Comparison of ENCODE assay signal across 23 mouse cellular contexts in genomic region chr8:8186046-8186445, GRCm38 (mm10).
"Had no signal": no experiment of that assay in that cellular context is flagged by ENCODE, and none has a peak within 500 bp of the region (broad histone marks: within the 10 kb centered on the region; RNA-seq: fewer than 3 reads in every experiment).

No protein-coding gene starts in this region.

- H3K27me3 ChIP-seq: limb, embryonic 12.5 days; limb, embryonic 15.5 days; liver, embryonic 12.5 days; liver, embryonic 15.5 days; lung, embryonic 15.5 days; megakaryocyte, embryonic 14.5 days; midbrain, embryonic 13.5 days; neural tube, embryonic 13.5 days; stomach, embryonic 15.5 days had no signal

- H3K4me2 ChIP-seq: limb, embryonic 12.5 days; limb, embryonic 15.5 days; liver, embryonic 12.5 days; liver, embryonic 15.5 days; lung, embryonic 15.5 days; midbrain, embryonic 13.5 days; neural tube, embryonic 13.5 days; stomach, embryonic 15.5 days had no signal

- ATAC-seq: liver, embryonic 12.5 days; midbrain, embryonic 13.5 days; midbrain, embryonic 16.5 days had no signal

- DNase-seq: kidney, adult 9 months; kidney, postnatal 14 days; layer of hippocampus, adult 9-11 months; lung, adult 18-20 months; lung, postnatal 10 days; lung, postnatal 36 days; retina, postnatal 1 day; right cerebral cortex, postnatal 25 days; spleen, adult 18-20 months; thymus, postnatal 25 days had no signal

- H3K9me3 ChIP-seq: limb, embryonic 12.5 days; limb, embryonic 15.5 days; liver, embryonic 12.5 days; liver, embryonic 15.5 days; lung, embryonic 15.5 days; megakaryocyte, embryonic 14.5 days; midbrain, embryonic 10.5 days; midbrain, embryonic 13.5 days; neural tube, embryonic 13.5 days; stomach, embryonic 15.5 days had no signal

- H3K9ac ChIP-seq: limb, embryonic 12.5 days; limb, embryonic 15.5 days; liver, embryonic 12.5 days; liver, embryonic 15.5 days; lung, embryonic 15.5 days; midbrain, embryonic 13.5 days; neural tube, embryonic 13.5 days; stomach, embryonic 15.5 days had no signal

- H3K36me3 ChIP-seq: limb, embryonic 12.5 days; limb, embryonic 15.5 days; liver, embryonic 12.5 days; liver, embryonic 15.5 days; lung, embryonic 15.5 days; midbrain, embryonic 10.5 days; midbrain, embryonic 13.5 days; neural tube, embryonic 13.5 days; stomach, embryonic 15.5 days had no signal

- H3K27ac ChIP-seq: layer of hippocampus, adult 2 months; limb, embryonic 12.5 days; limb, embryonic 15.5 days; liver, embryonic 12.5 days; liver, embryonic 15.5 days; lung, embryonic 15.5 days; midbrain, embryonic 10.5 days; midbrain, embryonic 13.5 days; neural tube, embryonic 13.5 days; stomach, embryonic 15.5 days had no signal

- H3K4me3 ChIP-seq: layer of hippocampus, adult 2 months; limb, embryonic 12.5 days; limb, embryonic 15.5 days; liver, embryonic 12.5 days; liver, embryonic 15.5 days; lung, embryonic 15.5 days; megakaryocyte, embryonic 14.5 days; midbrain, embryonic 10.5 days; midbrain, embryonic 13.5 days; myocyte; neural tube, embryonic 13.5 days; stomach, embryonic 15.5 days had no signal

- H3K4me1 ChIP-seq: limb, embryonic 12.5 days; limb, embryonic 15.5 days; liver, embryonic 12.5 days; liver, embryonic 15.5 days; lung, embryonic 15.5 days; megakaryocyte, embryonic 14.5 days; midbrain, embryonic 13.5 days; stomach, embryonic 15.5 days had no signal
